In the genomic region with DNA sequence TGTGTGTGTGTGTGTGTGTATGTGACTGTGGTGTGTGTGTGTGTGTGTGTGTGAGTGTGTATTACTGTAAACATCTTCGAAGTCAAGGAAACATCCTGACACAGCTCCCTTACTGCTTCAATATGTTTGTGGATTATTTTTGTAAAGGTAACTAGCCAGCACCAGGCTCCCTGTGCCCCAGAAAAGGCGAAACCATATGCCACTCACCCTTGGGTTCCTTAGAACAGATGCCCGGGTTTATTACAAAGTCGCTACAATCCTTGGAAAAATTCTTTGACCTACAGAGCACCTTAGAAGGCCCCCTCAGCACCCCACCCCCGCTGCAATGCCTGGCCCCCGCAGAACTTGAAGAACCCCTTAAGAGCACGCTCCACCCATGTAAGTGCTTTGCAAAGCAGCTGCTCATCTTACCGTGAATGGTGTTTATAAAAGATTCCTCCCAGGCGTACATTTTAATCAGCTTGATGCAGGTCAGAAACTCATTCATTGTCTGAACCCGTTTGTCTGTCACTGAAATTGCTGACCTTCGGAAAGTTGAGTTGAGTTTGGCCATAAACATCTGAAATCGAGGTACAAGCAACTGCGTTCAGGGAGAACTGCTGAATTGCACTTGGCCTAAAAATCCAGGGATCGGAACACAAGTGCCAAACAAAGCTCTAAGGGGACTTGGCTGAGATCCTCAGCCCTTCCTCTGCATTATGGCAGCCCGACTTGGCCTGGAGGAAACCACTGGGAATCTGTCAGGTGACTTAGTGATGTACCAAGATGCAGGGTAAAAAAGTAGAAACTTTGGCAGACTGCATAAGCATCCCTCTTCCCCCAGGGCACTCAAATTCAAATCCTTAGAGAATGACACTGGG, we compare ENCODE assay signal across 21 mouse cellular contexts. TPM values are rescaled to one million over a fixed set of nuclear protein-coding genes. Genes with fewer than 3 reads are reported as not detected.
A peak's percentile ranks its signal among the peaks of the same experiment; 100 is the strongest.
DNase-seq lines count a peak whose midpoint lies in the region; ATAC-seq lines count a peak whose summit lies in the region.
"Had no signal": no experiment of that assay in that cellular context is flagged by ENCODE, and none has a peak within 500 bp of the region (broad histone marks: within the 10 kb centered on the region; RNA-seq: fewer than 3 reads in every experiment).

No protein-coding gene starts in this region.

- DNase-seq in adrenal gland, postnatal 14 days = peak; percentile 13
- no peak for DNase-seq in adrenal gland, postnatal 36 days
- DNase-seq in cerebellum, adult 11 months = peak; percentile 80
- peak; percentile 95 for DNase-seq in cerebellum, adult 9-10 months
- peak; percentile 77 to 87 for DNase-seq in cerebellum, postnatal 36 days
- no peak for DNase-seq in embryo, embryonic 9.5 days (ENCODE audit: extremely low spot score)
- DNase-seq: gastrocnemius, postnatal 25 days; heart, adult 18-20 months; heart, postnatal 4 days; kidney, adult 18-20 months; kidney, postnatal 25 days; liver; lung, embryonic 14.5 days; lung, postnatal 14 days; right cerebral cortex, postnatal 25 days had no signal

- no peak for ATAC-seq in erythroid progenitor cell, adult 5-6 weeks (replicated peaks; ENCODE audit: low FRiP score, poor library complexity, severe bottlenecking)
- ATAC-seq: forebrain, embryonic 14.5 days; midbrain, embryonic 16.5 days had no signal

RNA-seq across cellular contexts. Expression of gene Abcc12, which starts 23.1 kb away (rescaled TPM):
- total RNA-seq in adrenal gland, postnatal 14 days (2021) = 0.15 TPM in 1 of 2 replicates, not detected in the other
- total RNA-seq in adrenal gland, postnatal 36 days (2021) = not detected
- total RNA-seq in erythroid progenitor cell, adult 5-6 weeks (2015; ENCODE audit: low replicate concordance) = not detected in 2 replicates
- not detected in 2 replicates for total RNA-seq in erythroid progenitor cell, adult 5-6 weeks (2017; ENCODE audit: low replicate concordance)
- total RNA-seq: common myeloid progenitor, adult 5-6 weeks; gastrocnemius, adult 18-20 months; megakaryocyte progenitor cell, adult 5-6 weeks had no signal

Comparison
In these comparisons a context has a peak if more than half of its experiments do, and no peak if none do; other contexts are left out.
1. DNase-seq: peak in adrenal gland, postnatal 14 days (single experiment), cerebellum, adult 11 months (single experiment), cerebellum, adult 9-10 months (single experiment) and cerebellum, postnatal 36 days (2 of 2); none in adrenal gland, postnatal 36 days (0 of 2) and embryo, embryonic 9.5 days (single experiment).